Mouse (Mus musculus) urinary bladder, postnatal 4 days (tissue): ENCODE results near the gene Mpnd.
"Not testable (repeated sequence)": the region's sequence is repeated elsewhere in the genome, so short reads cannot be mapped to it uniquely, and the experiment has no call there.

Experiments
- DNase-seq, 2 experiments: peaks; one replicate each; pipeline ENCODE4 v3.0.0; 2021 to 2022; ENCODE audit warnings: low spot score in 2 of 2

Gene Mpnd

DNA sequence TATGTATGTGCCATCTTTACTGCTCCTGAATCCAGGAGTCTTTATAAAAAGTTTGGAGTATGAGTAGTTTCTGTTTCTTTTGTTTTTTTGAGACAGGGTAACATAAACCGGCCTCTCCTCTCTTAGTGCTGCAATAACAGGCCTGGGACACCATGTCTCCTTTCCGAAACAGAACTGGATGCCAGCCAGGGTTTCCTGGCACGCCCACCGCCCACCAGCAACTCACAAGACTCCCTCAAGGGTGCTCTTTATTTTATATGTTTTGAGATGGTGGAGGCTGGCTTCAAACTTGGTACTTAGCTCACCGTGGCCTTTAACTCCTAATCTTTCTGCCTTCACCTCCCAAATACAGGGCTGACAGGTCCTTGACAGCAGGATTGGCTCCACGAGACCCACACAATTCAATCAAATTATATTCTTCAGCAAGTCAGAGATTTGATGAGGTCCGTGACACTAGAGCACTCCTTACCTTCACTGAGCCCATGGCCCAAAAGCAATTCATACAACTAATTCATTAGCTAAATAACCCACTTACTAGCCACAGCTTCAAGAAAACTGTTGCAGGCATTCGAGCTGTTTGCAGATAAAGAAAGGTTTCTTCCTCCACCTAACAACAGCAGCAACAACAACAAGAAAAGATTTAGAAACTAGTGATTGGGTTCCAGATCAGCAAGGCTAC lies 33.2 kb downstream of the Mpnd start:
- DNase-seq = no peak

DNA sequence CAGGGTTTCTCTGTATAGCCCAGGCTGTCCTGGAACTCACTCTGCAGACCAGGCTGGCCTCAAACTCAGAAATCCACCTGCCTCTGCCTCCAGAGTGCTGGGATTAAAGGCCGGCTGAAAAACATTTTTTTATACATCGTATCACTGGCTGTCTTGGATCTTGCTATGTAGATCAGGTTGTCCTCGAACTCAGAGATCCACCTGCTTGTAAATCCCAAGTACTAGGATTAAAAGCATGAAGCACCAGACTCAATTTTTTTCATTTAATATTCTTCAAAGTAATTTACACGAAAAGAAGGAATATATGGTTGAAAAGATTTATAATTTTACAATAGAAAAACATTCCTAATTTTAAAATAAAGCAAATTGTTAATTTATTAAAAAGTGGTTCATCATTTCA lies 33.8 kb downstream of the Mpnd start:
- DNase-seq = no peak

- DNase-seq = peak; percentile 94 to 98
Measured at GRCm38 (mm10) chr17:56040030-56040856, 34.7 kb downstream of the Mpnd start, which contains the start of gene Chaf1a. Chaf1a (plus strand) TSS chr17:56040439.

DNA sequence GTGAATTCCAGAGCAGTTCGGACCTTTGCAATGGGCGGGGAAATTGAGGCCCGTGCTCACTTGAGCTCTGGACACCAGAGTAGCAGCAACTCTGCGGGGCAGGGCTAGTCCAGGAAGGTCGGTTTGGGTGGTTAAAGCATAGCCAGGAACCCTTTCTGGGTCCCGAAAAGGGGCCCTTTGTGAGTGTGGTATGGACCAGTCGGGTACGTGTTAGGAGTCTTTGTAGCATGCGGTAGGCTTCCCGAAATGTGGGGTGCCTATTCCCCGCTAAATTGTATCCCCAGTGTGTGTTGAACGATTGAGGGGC lies 35.3 kb downstream of the Mpnd start:
- no peak for DNase-seq

GRCm38 (mm10) chr17:56051369-56051768 lies 45.9 kb downstream of the Mpnd start:
- DNase-seq = no peak

DNA sequence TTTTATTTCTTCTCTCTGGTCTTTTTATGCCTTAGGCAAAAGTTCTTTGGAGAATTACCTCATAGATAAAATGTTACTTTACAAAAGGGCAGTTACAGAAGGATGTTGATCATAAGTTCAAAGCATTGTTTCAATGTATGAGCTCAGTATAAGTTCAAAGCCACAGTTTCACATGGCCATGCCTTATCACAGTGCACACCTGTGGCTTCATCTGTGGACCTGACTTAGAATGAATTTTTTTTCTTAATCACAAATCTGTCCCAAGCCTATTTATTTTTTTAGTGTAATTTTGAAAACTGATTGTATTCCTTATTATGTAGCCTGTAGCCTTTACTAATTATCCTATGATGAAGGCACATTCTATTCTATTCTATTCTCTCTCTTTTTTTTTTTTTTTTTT lies 49.4 kb downstream of the Mpnd start:
- no peak for DNase-seq

- DNase-seq = no peak
Measured at GRCm38 (mm10) chr17:56055945-56056678, 50.6 kb downstream of the Mpnd start.

- no peak for DNase-seq
Measured at GRCm38 (mm10) chr17:56057381-56058120, 52.0 kb downstream of the Mpnd start.

- DNase-seq = no peak
Measured at GRCm38 (mm10) chr17:56062081-56062480, 56.6 kb downstream of the Mpnd start.

DNA sequence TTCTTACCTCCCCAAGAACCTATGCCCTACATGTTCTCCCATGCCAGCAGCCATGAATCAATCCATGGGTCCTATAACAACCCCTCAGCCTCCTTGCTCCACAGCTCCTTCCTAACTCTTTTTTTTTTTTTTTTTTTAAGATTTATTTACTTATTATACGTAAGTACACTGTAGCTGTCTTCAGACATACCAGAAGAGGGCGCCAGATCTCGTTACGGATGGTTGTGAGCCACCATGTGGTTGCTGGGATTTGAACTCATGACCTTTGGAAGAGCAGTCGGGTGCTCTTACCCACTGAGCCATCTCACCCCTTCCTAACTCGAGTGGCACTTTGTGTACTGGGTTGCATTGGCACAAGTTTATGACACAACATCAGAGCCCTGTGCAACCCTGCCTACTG lies 60.2 kb downstream of the Mpnd start:
- DNase-seq = not testable (repeated sequence)
